Comparison of ENCODE assay signal across 10 mouse cellular contexts in the genomic region with DNA sequence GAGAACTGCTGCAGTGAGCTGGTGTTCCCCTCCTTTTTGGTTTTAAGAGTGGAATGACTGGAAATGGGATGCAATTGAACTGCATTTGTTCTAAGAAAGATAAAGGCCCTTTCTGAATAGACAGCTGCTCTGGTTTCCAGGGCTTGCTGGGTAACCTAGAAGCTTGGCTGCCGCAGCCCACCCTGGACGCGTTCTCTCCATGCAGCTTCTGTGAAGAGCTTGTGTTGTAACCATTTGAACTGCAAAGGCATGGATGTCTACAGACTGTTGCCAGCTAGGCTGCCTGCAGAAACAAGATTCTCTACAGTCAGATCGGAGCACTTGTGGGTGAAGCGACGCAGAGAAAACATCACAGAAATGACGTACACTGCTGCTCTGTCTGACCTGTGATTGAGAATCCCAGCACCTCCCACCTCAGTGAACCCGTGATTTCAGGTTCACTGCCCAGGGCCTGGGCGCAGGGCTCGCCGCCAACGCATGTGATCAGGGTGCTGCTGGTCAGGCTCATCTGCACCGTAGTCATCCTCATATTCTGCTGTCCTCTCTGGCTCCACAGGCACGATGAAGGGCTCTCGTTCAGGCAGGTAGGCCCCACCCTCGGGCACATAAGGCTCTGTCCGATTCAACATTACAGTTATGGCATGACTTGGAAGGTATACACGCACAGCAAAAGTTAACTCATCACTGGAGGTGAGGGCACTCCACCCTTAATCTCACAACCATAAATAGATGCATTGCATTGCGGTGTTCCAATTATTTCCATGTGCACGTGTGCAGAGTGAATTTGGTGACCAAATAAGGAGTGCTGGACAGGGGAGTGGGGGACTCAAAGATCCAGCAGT.
DNase-seq lines count a peak whose midpoint lies in the region; ATAC-seq and TF ChIP-seq lines count a peak whose summit lies in the region.
"Had no signal": no experiment of that assay in that cellular context is flagged by ENCODE, and none has a peak within 500 bp of the region (broad histone marks: within the 10 kb centered on the region; RNA-seq: fewer than 3 reads in every experiment).

No protein-coding gene starts in this region.

- H3K27me3 ChIP-seq in limb, embryonic 12.5 days: no peaks in the 10 kb centered on the region
- H3K27me3 ChIP-seq in limb, embryonic 10.5 days (ENCODE audit: low read depth, poor library complexity, severe bottlenecking): no peaks in the 10 kb centered on the region
- H3K27me3 ChIP-seq in kidney, embryonic 16.5 days (ENCODE audit: insufficient read depth, low read length): no peaks in the 10 kb centered on the region
- H3K27me3 ChIP-seq in neural tube, embryonic 12.5 days (replicated peaks): 0 out of 2 replicates have a peak, but pooled peaks cover 4% of the 10 kb centered on the region
- no peaks in the 10 kb centered on the region for H3K27me3 ChIP-seq in lung, postnatal 0 days (replicated peaks; ENCODE audit: insufficient read depth, low read length)

- no peak for ATAC-seq in limb, embryonic 12.5 days (ENCODE audit: insufficient number of reproducible peaks, insufficient read depth, low FRiP score, low TSS enrichment, low read depth)
- peak; percentile 46; the same call in 1 of the 2 replicates for ATAC-seq in kidney, embryonic 16.5 days (ENCODE audit: low FRiP score, low TSS enrichment)
- peak; percentile 30; the same call in 1 of the 2 replicates for ATAC-seq in neural tube, embryonic 12.5 days (ENCODE audit: low FRiP score, low read depth)
- no peak for ATAC-seq in lung, postnatal 0 days
- no peak for ATAC-seq in activated CD4-positive, CD25-positive, alpha-beta regulatory T cell, adult 4 months

- no peak for TF ChIP-seq EP300 in lung, postnatal 0 days (IDR thresholded peaks at IDR 0.05)

- H3K9ac ChIP-seq in limb, embryonic 12.5 days (replicated peaks): no peak overlapping the region
- no peak overlapping the region for H3K9ac ChIP-seq in kidney, embryonic 16.5 days (replicated peaks; ENCODE audit: low read length)
- H3K9ac ChIP-seq in neural tube, embryonic 12.5 days: no peak overlapping the region
- no peak overlapping the region for H3K9ac ChIP-seq in lung, postnatal 0 days (replicated peaks; ENCODE audit: low read depth)
- H3K9ac ChIP-seq: neural tube, embryonic 13.5 days had no signal

- TF ChIP-seq CTCF in lung, postnatal 0 days (IDR thresholded peaks at IDR 0.05): no peak

- peaks cover 3% of the 10 kb centered on the region; the same call in 1 of the 2 replicates for H3K4me1 ChIP-seq in limb, embryonic 12.5 days (replicated peaks)
- H3K4me1 ChIP-seq in limb, embryonic 10.5 days: peaks cover 3% of the 10 kb centered on the region; the same call in 1 of the 2 replicates
- H3K4me1 ChIP-seq in kidney, embryonic 16.5 days (ENCODE audit: insufficient read depth, low read length): no peaks in the 10 kb centered on the region
- peaks cover 8% of the 10 kb centered on the region; the same call in 1 of the 2 replicates for H3K4me1 ChIP-seq in neural tube, embryonic 12.5 days
- H3K4me1 ChIP-seq in lung, postnatal 0 days (ENCODE audit: insufficient read depth, low read depth, low read length): no peaks in the 10 kb centered on the region

- WGBS in limb, embryonic 12.5 days: 90% methylated on average over 20 of the region's 20 CpGs
- 94% methylated on average over 20 of the region's 20 CpGs for WGBS in limb, embryonic 10.5 days
- WGBS in kidney, embryonic 16.5 days: 75% methylated on average over 20 of the region's 20 CpGs
- WGBS in neural tube, embryonic 12.5 days: 70% methylated on average over 20 of the region's 20 CpGs
- 80% methylated on average over 20 of the region's 20 CpGs for WGBS in lung, postnatal 0 days

- peak overlapping the region; percentile 53; the same call in 1 of the 2 replicates for H3K27ac ChIP-seq in limb, embryonic 12.5 days
- no peak overlapping the region for H3K27ac ChIP-seq in limb, embryonic 10.5 days
- H3K27ac ChIP-seq in kidney, embryonic 16.5 days (ENCODE audit: low read length): no peak overlapping the region
- H3K27ac ChIP-seq in neural tube, embryonic 12.5 days: no peak overlapping the region
- no peak overlapping the region for H3K27ac ChIP-seq in lung, postnatal 0 days (ENCODE audit: low read length)
- H3K27ac ChIP-seq: gastrocnemius, adult 2 months; neural tube, embryonic 13.5 days had no signal

- no peaks in the 10 kb centered on the region for H3K9me3 ChIP-seq in limb, embryonic 12.5 days
- no peaks in the 10 kb centered on the region for H3K9me3 ChIP-seq in limb, embryonic 10.5 days (replicated peaks)
- H3K9me3 ChIP-seq in kidney, embryonic 16.5 days (ENCODE audit: low read length): no peaks in the 10 kb centered on the region
- no peaks in the 10 kb centered on the region for H3K9me3 ChIP-seq in neural tube, embryonic 12.5 days
- H3K9me3 ChIP-seq in lung, postnatal 0 days (ENCODE audit: low read length): no peaks in the 10 kb centered on the region
- H3K9me3 ChIP-seq: neural tube, embryonic 13.5 days had no signal

- 0 out of 2 replicates have a peak, but pooled peaks cover 12% of the 10 kb centered on the region for H3K36me3 ChIP-seq in limb, embryonic 12.5 days
- H3K36me3 ChIP-seq in limb, embryonic 10.5 days: no peaks in the 10 kb centered on the region
- H3K36me3 ChIP-seq in kidney, embryonic 16.5 days (ENCODE audit: insufficient read depth, low read length): no peaks in the 10 kb centered on the region
- H3K36me3 ChIP-seq in neural tube, embryonic 12.5 days: no peaks in the 10 kb centered on the region
- no peaks in the 10 kb centered on the region for H3K36me3 ChIP-seq in lung, postnatal 0 days (ENCODE audit: insufficient read depth, low read length)
- H3K36me3 ChIP-seq: neural tube, embryonic 13.5 days had no signal

- peak; percentile 20 to 21 for DNase-seq in cerebellum, postnatal 10 days
- no peak for DNase-seq in cerebellum, adult 9-10 months
- no peak for DNase-seq in limb, embryonic 10.5 days (ENCODE audit: low spot score)
- no peak for DNase-seq in lung, postnatal 0 days (ENCODE audit: low spot score)
- DNase-seq: gastrocnemius, adult 2 months had no signal

- H3K4me2 ChIP-seq in limb, embryonic 12.5 days: no peak overlapping the region
- no peak overlapping the region for H3K4me2 ChIP-seq in kidney, embryonic 16.5 days (replicated peaks; ENCODE audit: low read depth, low read length)
- no peak overlapping the region for H3K4me2 ChIP-seq in neural tube, embryonic 12.5 days (replicated peaks)
- H3K4me2 ChIP-seq in lung, postnatal 0 days (replicated peaks; ENCODE audit: low read depth, low read length): no peak overlapping the region
- H3K4me2 ChIP-seq: neural tube, embryonic 13.5 days had no signal

- no peak overlapping the region for H3K4me3 ChIP-seq in limb, embryonic 12.5 days (replicated peaks)
- H3K4me3 ChIP-seq in limb, embryonic 10.5 days: no peak overlapping the region
- H3K4me3 ChIP-seq in kidney, embryonic 16.5 days (ENCODE audit: low read length): no peak overlapping the region
- no peak overlapping the region for H3K4me3 ChIP-seq in neural tube, embryonic 12.5 days
- no peak overlapping the region for H3K4me3 ChIP-seq in lung, postnatal 0 days (ENCODE audit: low read depth, low read length)
- H3K4me3 ChIP-seq: gastrocnemius, adult 2 months; neural tube, embryonic 13.5 days had no signal

Comparison
In these comparisons a context has a peak if more than half of its experiments do, and no peak if none do; other contexts are left out.
1. DNase-seq: peak in cerebellum, postnatal 10 days (2 of 2); none in cerebellum, adult 9-10 months (single experiment), limb, embryonic 10.5 days (single experiment) and lung, postnatal 0 days (single experiment).
2. ATAC-seq: peak in kidney, embryonic 16.5 days (single experiment) and neural tube, embryonic 12.5 days (single experiment); none in limb, embryonic 12.5 days (single experiment), lung, postnatal 0 days (single experiment) and activated CD4-positive, CD25-positive, alpha-beta regulatory T cell, adult 4 months (single experiment).